Mouse (Mus musculus) midbrain, embryonic 13.5 days (tissue): ENCODE measurements around the gene Cfap206. TPM values are rescaled to one million over a fixed set of nuclear protein-coding genes. Genes with fewer than 3 reads are reported as not detected.
A peak's percentile ranks its signal among the peaks of the same experiment; 100 is the strongest.
"Not testable (repeated sequence)": the region's sequence is repeated elsewhere in the genome, so short reads cannot be mapped to it uniquely, and the experiment has no call there.

ENCODE experiments used
- ATAC-seq: fragments of 200-750 bp; cut with Nextera tagmentation; 2 replicates; pipeline ENCODE4 v1.8.0; 2017; ENCODE audit warnings: mild to moderate bottlenecking, moderate TSS enrichment, moderate library complexity
- H3K27ac ChIP-seq: fragments of 300-500 bp; sonication (generic); 2 replicates; pipeline ENCODE4 v1.5.1; 2015; ENCODE audit warnings: inconsistent platforms, mild to moderate bottlenecking, moderate library complexity
- H3K27me3 ChIP-seq: fragments of 300-500 bp; sonication (generic); 2 replicates; pipeline ENCODE4 v1.6.1; 2015; ENCODE audit warnings: mild to moderate bottlenecking, inconsistent platforms
- H3K36me3 ChIP-seq: fragments of 300-500 bp; sonication (generic); 2 replicates; pipeline ENCODE4 v1.6.1; 2015; ENCODE audit warnings: mild to moderate bottlenecking, inconsistent platforms
- H3K4me1 ChIP-seq: fragments of 300-500 bp; sonication (generic); replicated peaks from 2 replicates; pipeline ENCODE4 v1.6.1; 2015; ENCODE audit warnings: inconsistent platforms
- H3K4me2 ChIP-seq: fragments of 300-500 bp; sonication (generic); replicated peaks from 2 replicates; pipeline ENCODE4 v1.6.1; 2015; ENCODE audit warnings: moderate library complexity, mild to moderate bottlenecking, inconsistent platforms
- H3K4me3 ChIP-seq: fragments of 300-500 bp; sonication (generic); replicated peaks from 2 replicates; pipeline ENCODE4 v1.5.1; 2015; ENCODE audit warnings: mild to moderate bottlenecking, inconsistent platforms
- H3K9ac ChIP-seq: fragments of 300-500 bp; sonication (generic); replicated peaks from 2 replicates; pipeline ENCODE4 v1.6.1; 2015; ENCODE audit warnings: mild to moderate bottlenecking, inconsistent platforms
- H3K9me3 ChIP-seq: fragments of 300-500 bp; sonication (generic); 2 replicates; pipeline ENCODE4 v1.6.1; 2016; ENCODE audit warnings: mild to moderate bottlenecking, inconsistent platforms
- WGBS: fragments of 180-500 bp; shearing (Covaris S2); methylation state at CpG from one replicate; pipeline ENCODE4 v1.1.7; 2015; 5-methylcytosine and 5-hydroxymethylcytosine counted together
- polyA plus RNA-seq: library from polyadenylated mRNA; unstranded; fragments of >200 nt; fragmentation: Nextera tagmentation; extraction: Ambion mirVana; gene quantifications from 2 replicates; pipeline ENCODE4 v1.2.1, GENCODE M21; 2015

Cfap206 gene
- polyA plus RNA-seq = 1.3 and 1.4 TPM in 2 replicates

GRCm38 (mm10) chr4:34729851-34730341 lies at the start of gene Cfap206:
Gene Cfap206 (minus strand): TSS chr4:34730206.
- H3K27ac ChIP-seq = no peak within 1 kb of the TSS
- no peaks in the 10 kb centered on the region for H3K9me3 ChIP-seq
- peaks cover 3% of the 10 kb centered on the region; the same call in 1 of the 2 replicates for H3K27me3 ChIP-seq
- H3K9ac ChIP-seq = peak within 1 kb of the TSS; percentile 64
- H3K4me3 ChIP-seq = peak within 1 kb of the TSS; percentile 52
- H3K36me3 ChIP-seq = no peaks in the 10 kb centered on the region
- 0 out of 2 replicates have a peak, but pooled peaks cover 9% of the 10 kb centered on the region for H3K4me1 ChIP-seq
- under 1% methylated on average over 38 of the region's 38 CpGs for WGBS
- peak within 1 kb of the TSS; percentile 77 for H3K4me2 ChIP-seq
- peak; percentile 98 for ATAC-seq

DNA sequence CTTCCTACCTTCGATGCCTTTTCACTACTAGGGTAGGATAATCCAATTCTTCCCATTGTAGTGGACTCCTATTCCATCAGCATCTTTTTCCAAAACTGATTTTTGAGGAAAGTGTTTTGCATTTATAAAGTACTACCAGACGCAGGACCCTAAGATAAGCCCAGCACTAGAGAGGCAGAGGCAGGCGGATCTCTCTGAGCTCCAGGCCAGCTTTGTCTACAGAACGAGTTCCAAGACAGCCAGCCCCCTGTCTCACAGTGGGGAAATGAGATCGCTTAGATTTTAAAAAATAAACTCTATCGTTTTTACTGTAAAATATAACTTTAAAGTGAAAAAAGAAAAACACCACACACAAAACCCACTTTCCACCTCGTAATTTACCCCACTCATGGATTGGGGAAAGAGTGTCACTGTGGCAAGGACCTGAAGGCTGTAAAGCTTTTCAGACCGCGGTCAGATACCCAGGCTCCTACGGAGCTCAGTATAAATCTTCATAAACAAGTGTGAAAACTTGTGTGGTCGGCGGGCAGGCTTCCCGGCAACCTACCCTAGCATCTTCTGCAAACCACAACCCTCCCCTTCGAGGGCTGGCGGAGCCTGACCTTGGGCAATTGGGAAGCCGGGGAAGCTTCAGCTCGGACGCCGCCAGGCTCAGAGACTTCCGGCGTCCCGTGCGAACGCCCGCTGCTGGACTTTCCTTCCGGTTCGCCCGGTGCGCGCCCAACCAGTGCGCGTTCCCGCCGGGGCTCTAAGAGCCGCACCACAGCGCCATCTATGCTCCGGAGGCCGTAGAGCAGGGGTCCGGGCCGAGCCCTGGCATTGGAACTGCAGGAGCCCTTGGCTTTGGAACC lies 47.9 kb upstream of the Cfap206 start, which contains the start of gene Smim8:
TSS of gene Smim8 (minus strand) at position 747 of the 851 bp plus-strand sequence.
- Histone ChIP-seq H3K4me3 (peak within 1 kb of the TSS; percentile 67), H3K27ac (peak within 1 kb of the TSS; percentile 85), H3K27me3 (no peaks in the 10 kb centered on the region), H3K9me3 (no peaks in the 10 kb centered on the region), H3K4me1 (peaks cover 10% of the 10 kb centered on the region), H3K9ac (peak within 1 kb of the TSS; percentile 71), H3K4me2 (peak within 1 kb of the TSS; percentile 72), H3K36me3 (no peaks in the 10 kb centered on the region)
- WGBS = 5% methylated on average over 40 of the region's 40 CpGs
- ATAC-seq = peak; percentile 97

- 0 out of 2 replicates have a peak, but pooled peaks have one; percentile 69 for ATAC-seq
- Histone ChIP-seq H3K36me3 (peaks cover 8% of the 10 kb centered on the region), H3K27me3 (no peaks in the 10 kb centered on the region), H3K9ac (no peak overlapping the region), H3K9me3 (no peaks in the 10 kb centered on the region), H3K27ac (peak overlapping the region; percentile 59), H3K4me1 (peaks cover 11% of the 10 kb centered on the region), H3K4me3 (no peak overlapping the region), H3K4me2 (no peak overlapping the region)
- 6% methylated on average over 8 of the region's 8 CpGs for WGBS
Measured at GRCm38 (mm10) chr4:34771652-34772371, 41.8 kb upstream of the Cfap206 start.

DNA sequence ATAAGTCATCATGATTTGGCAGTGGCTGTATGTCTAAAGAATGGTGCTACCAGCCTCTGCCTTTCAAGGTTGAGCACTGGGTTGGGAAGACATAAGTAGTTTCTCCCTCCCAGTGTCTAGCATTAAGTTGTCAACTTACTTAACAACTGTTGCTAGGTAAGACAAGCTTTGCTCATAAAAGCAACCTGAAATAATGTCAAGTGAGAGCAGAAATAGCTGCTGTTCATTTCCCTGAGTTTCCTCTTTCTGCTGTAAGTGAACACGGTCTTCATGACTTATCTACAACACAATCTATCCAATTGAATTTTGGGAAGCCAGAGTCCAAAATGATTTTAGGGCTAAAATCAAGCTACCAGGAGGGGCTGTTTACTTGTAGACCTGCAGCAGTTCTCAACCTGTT lies 26.2 kb upstream of the Cfap206 start, which contains the start of gene Gm136:
TSS of gene Gm136 (minus strand) at position 101 of the 400 bp plus-strand sequence.
- Histone ChIP-seq H3K9me3 (no peaks in the 10 kb centered on the region), H3K27me3 (no peaks in the 10 kb centered on the region), H3K4me1 (no peaks in the 10 kb centered on the region), H3K4me2 (no peak within 1 kb of the TSS), H3K27ac (no peak within 1 kb of the TSS), H3K36me3 (no peaks in the 10 kb centered on the region), H3K4me3 (no peak within 1 kb of the TSS), H3K9ac (no peak within 1 kb of the TSS)
- no peak for ATAC-seq
- WGBS = 89% methylated on average over 1 of the region's 1 CpGs

DNA sequence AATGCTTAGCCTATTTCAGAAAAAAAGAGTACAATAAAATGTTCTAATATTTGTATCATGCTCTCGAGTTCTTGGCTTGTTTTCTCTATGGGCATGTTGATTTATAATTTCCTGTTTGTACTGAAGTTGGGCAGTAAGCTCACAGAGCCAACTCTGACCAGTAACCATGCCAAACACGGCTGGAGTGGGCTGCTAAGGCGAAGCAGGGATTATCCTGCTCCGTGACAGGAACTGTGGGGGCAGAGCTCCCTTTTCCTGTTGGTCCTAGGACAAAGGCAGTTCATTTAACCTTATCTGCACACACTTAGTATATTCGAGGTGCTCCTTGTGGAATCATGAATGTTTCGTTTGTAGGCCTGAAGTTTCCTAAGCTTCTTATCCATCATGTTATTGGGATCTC lies 19.2 kb upstream of the Cfap206 start:
- no peak overlapping the region for H3K4me3 ChIP-seq
- no peak overlapping the region for H3K4me2 ChIP-seq
- ATAC-seq = no peak
- H3K4me1 ChIP-seq = no peaks in the 10 kb centered on the region
- WGBS = 56% methylated on average over 6 of the region's 6 CpGs
- no peaks in the 10 kb centered on the region for H3K27me3 ChIP-seq
- H3K9me3 ChIP-seq = no peaks in the 10 kb centered on the region
- H3K27ac ChIP-seq = no peak overlapping the region
- no peaks in the 10 kb centered on the region for H3K36me3 ChIP-seq
- H3K9ac ChIP-seq = no peak overlapping the region

DNA sequence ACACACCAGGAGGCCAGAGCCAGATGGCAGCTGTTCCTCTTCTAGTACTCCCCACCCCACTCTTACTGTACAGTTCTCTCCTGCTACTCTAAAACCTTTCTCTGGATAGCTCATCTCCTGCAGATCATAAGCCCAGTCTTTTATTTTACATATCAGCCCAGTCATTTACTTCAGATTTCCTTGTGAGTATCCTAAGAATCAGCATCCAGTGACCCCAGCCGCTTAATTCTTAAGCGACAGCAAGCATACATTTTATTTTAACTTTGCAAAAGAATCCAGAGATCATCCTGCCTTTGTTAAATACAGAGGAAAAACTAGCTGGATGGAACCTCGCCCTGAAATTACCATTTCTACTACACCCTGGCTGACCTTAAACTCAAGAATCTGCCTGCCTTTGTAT lies 4.5 kb upstream of the Cfap206 start:
- ATAC-seq = no peak
- no peaks in the 10 kb centered on the region for H3K27me3 ChIP-seq
- no peaks in the 10 kb centered on the region for H3K9me3 ChIP-seq
- H3K4me3 ChIP-seq = no peak overlapping the region
- H3K27ac ChIP-seq = no peak overlapping the region
- no peak overlapping the region for H3K4me2 ChIP-seq
- no peak overlapping the region for H3K9ac ChIP-seq
- 74% methylated on average over 3 of the region's 3 CpGs for WGBS
- 0 out of 2 replicates have a peak, but pooled peaks cover 8% of the 10 kb centered on the region for H3K4me1 ChIP-seq
- H3K36me3 ChIP-seq = no peaks in the 10 kb centered on the region

DNA sequence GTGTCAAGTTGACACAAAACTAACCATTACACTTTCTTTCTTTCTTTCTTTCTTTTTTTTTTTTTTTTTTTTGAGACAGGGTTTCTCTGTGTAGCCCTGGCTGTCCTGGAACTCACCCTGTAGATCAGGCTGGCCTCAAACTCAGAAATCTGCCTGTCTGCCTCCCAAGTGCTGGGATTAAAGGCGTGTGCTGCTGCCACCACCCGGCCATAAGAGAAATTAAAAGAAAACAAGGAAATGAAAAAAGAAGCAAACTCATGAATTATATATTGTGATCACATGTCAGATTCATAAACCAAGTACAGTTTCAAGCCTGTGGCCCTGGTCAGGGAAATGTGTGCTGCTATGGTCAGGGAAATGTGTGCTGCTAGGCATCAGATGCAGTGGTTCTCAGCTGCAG lies 3.4 kb upstream of the Cfap206 start:
- 29% methylated on average over 2 of the region's 2 CpGs for WGBS
- not testable (repeated sequence) for H3K36me3 ChIP-seq, H3K4me2 ChIP-seq, H3K9ac ChIP-seq, H3K9me3 ChIP-seq, H3K4me1 ChIP-seq, H3K27ac ChIP-seq, H3K27me3 ChIP-seq, H3K4me3 ChIP-seq, ATAC-seq

GRCm38 (mm10) chr4:34725710-34726109 lies 4.3 kb downstream of the Cfap206 start:
- H3K4me3 ChIP-seq, H3K4me1 ChIP-seq, H3K4me2 ChIP-seq, H3K27ac ChIP-seq, H3K27me3 ChIP-seq, ATAC-seq, H3K36me3 ChIP-seq, H3K9me3 ChIP-seq, H3K9ac ChIP-seq: not testable (repeated sequence)
- WGBS = 91% methylated on average over 3 of the region's 3 CpGs

DNA sequence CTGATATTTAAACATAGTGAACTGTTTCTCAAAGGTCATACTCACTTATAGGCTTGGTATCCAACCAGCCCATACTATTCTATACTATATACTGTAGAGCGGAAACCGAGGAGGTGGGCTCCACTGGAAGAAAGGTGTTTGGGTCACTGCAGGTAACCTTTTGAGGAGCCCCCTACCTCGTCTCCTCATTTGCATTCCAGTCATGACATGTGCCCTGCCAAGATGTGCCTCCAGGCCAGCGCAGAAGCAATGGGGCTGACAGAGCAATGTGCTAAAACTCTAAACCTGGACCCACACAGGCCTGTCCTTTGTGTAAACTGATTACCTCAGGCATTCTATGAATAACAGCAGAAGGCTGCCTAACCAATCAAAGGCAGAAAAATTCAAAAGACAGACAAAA lies 5.7 kb downstream of the Cfap206 start:
- no peaks in the 10 kb centered on the region for H3K4me1 ChIP-seq
- H3K9ac ChIP-seq = no peak overlapping the region
- H3K4me3 ChIP-seq = no peak overlapping the region
- peaks cover 2% of the 10 kb centered on the region; the same call in 1 of the 2 replicates for H3K9me3 ChIP-seq
- H3K27me3 ChIP-seq = peaks cover 3% of the 10 kb centered on the region; the same call in 1 of the 2 replicates
- no peak for ATAC-seq
- WGBS = 59% methylated on average over 4 of the region's 4 CpGs
- no peak overlapping the region for H3K4me2 ChIP-seq
- no peaks in the 10 kb centered on the region for H3K36me3 ChIP-seq
- H3K27ac ChIP-seq = no peak overlapping the region

- ATAC-seq = no peak
- H3K36me3 ChIP-seq = no peaks in the 10 kb centered on the region
- H3K27ac ChIP-seq = no peak overlapping the region
- peaks cover 3% of the 10 kb centered on the region; the same call in 1 of the 2 replicates for H3K27me3 ChIP-seq
- no peak overlapping the region for H3K4me2 ChIP-seq
- H3K4me3 ChIP-seq = no peak overlapping the region
- no peak overlapping the region for H3K9ac ChIP-seq
- no peaks in the 10 kb centered on the region for H3K4me1 ChIP-seq
- peaks cover 7% of the 10 kb centered on the region; the same call in 1 of the 2 replicates for H3K9me3 ChIP-seq
- 88% methylated on average over 4 of the region's 4 CpGs for whole genome bisulfite sequencing
Measured at GRCm38 (mm10) chr4:34723186-34723585, 6.8 kb downstream of the Cfap206 start.

GRCm38 (mm10) chr4:34720127-34720895 lies 9.7 kb downstream of the Cfap206 start:
- Histone ChIP-seq H3K4me2 (no peak overlapping the region), H3K36me3 (no peaks in the 10 kb centered on the region), H3K9ac (no peak overlapping the region), H3K9me3 (peaks cover 7% of the 10 kb centered on the region; the same call in 1 of the 2 replicates), H3K27me3 (no peaks in the 10 kb centered on the region), H3K4me3 (no peak overlapping the region), H3K4me1 (no peaks in the 10 kb centered on the region), H3K27ac (no peak overlapping the region)
- WGBS = 91% methylated on average over 7 of the region's 7 CpGs
- ATAC-seq = no peak
